Mouse (Mus musculus) granulocyte monocyte progenitor cell, adult 5-6 weeks (primary cell): ENCODE measurements around the gene Gpr35. TPM values are rescaled to one million over a fixed set of nuclear protein-coding genes. Genes with fewer than 3 reads are reported as not detected.

Source experiments
- ATAC-seq: replicated peaks from 2 replicates; pipeline ENCODE4 v1.8.0; 2016; ENCODE audit warnings: mild to moderate bottlenecking, moderate TSS enrichment, inconsistent platforms; ENCODE audit not compliant: poor library complexity, severe bottlenecking
- total RNA-seq, 2 experiments: library from RNA; stranded (forward) in 1 of 2; stranded (reverse) in 1 of 2; fragments of 200-712, 200-1000 nt in 1 of 2; fragments of >200 nt in 1 of 2; fragmentation: Nextera tagmentation in 1 of 2; gene quantifications; 2 replicates each; pipeline ENCODE4 v1.2.3; 2014 to 2017

Gene Gpr35
- total RNA-seq, 2 experiments from 2014 or later = 0.26 TPM; not detected in 1

DNA sequence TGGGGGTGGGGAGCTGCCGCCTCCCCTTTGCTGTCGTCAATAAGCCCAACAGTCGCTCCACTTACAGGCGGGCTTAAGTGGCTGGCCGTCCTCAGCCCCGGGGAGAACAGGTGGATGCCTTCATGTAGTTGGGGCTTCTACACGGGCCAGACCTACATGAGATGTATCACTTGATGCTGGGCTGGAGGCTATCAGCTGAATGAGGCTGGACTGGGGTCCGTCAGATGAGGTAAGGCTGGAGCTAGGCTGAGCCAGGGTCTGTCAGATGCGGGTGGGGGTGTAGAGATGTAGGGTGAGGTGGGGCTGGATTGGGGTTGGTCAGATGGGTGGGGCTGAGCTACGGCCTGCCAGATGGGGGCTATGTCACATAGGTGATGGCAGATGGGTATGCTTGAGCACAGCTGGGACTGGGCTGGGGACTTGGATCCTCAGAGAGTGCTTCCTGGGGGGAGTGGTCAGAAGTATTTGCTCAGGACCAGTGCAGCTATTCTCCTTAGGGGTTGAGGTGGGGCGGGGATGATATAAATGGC lies 28.5 kb downstream of the Gpr35 start:
- ATAC-seq = no peak

DNA sequence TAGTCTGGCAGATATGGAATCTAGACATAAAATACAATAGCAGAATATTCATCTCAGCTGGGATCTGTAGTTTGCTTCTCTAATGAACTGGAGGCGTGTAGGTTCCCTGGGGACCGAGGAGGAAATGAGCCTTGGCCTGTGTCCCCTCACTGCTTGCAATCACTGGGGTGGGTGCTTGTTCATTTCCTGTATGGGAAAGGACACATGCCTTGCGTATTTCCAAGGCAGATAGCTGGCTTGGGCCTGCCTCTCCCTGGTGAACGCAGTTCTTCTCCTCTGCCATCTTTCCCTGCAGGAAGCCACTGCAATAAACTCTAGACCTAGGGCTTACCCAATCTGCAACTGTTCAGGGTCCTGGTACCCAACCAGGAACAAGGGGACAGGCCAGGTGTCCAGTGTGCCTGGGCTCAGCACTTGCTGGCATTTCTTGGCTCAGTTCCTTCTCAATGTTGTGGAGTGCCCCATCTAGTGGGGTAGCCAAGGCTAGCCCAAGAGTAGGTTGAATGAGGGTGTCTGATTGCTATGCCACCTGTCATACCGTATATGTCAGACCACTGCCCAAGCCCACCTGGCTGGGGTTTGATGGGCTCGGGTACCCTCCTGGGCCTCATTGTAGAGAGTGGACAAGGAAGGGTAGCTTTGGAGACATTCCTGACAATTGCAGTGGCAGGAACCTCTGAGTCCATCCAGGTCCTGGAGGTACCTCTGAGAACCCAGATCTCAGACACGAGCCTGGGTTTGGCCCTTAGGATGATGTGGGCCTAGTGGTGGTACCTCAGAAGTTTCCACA lies 30.6 kb downstream of the Gpr35 start:
- ATAC-seq = peak; percentile 54

DNA sequence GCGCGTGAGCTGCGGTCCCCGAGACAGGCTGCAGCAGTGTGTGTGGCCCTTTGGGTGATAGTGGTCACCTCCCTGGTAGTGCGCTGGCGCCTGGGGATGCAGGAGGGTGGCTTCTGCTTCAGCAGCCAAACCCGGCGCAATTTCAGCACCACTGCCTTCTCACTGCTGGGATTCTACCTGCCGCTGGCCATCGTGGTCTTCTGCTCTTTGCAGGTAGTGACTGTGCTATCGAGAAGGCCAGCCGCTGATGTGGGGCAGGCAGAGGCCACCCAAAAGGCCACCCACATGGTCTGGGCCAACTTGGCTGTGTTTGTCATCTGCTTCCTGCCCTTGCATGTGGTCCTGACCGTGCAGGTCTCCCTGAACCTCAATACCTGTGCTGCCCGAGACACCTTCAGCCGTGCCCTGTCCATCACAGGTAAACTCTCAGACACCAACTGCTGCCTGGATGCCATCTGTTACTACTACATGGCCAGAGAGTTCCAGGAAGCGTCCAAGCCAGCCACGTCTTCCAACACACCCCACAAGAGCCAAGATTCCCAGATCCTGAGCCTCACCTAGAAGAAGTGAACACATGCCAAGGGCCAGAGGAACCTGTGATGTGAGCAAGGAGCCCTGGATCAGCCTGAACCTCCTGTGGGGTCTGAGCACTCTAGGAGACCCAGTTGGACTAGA lies 32.4 kb downstream of the Gpr35 start:
- no peak for ATAC-seq

DNA sequence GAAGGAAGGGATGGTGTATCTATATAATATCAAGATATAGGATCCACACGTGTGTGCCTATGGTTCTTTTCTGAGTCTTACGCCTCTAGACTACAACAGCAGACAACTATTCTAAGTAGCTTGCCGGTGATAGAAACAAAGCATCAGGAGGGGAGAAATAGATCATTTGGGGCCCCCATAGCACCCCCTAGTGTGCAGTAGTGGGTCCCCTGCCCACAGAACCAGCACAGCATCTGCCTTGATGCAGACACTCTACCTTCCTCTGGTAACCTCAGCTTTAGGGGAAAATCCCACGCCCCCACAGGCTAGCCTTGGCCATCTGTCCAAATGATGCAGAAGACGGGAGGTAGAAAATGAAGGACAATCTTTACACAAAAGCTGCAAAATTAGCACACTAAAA lies 34.3 kb downstream of the Gpr35 start:
- ATAC-seq = no peak

DNA sequence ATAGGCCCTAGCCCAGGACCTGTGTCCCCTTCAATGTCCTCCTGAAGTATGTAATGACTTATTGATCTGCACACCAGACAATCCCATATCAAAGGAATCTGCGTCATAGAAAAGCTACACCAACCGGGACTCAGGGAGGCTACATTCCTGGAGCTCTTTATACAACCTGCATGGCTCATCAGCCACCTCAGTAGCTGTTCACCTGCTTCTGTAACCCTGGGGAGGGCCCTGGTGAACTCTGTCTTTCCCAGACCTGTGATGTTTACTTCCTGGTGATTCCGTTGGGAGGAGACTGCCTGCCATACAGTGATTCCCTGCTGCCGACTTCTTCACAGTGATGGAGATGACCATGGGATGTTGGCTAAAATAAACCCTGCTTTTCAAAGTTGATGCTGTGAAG lies 38.2 kb downstream of the Gpr35 start:
- no peak for ATAC-seq

DNA sequence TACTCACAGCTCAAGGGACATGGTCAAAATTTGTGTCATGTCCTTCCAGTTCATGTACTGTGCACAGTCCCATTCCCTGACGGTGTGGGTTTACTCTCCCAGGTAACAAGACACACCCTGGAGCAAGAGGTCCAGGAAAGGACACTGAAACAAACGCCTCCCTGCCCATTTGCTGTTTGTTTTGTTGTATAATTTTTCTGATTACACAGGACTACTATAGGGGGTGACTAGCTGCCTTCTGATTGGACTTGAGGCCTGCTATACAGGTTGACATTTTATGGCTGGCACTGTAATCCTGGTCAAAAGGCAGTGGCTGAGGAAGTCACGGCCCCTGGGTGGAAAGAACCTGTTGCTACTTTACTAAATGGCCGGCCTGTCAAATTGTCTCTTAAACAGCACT lies 39.2 kb downstream of the Gpr35 start:
- ATAC-seq = no peak

DNA sequence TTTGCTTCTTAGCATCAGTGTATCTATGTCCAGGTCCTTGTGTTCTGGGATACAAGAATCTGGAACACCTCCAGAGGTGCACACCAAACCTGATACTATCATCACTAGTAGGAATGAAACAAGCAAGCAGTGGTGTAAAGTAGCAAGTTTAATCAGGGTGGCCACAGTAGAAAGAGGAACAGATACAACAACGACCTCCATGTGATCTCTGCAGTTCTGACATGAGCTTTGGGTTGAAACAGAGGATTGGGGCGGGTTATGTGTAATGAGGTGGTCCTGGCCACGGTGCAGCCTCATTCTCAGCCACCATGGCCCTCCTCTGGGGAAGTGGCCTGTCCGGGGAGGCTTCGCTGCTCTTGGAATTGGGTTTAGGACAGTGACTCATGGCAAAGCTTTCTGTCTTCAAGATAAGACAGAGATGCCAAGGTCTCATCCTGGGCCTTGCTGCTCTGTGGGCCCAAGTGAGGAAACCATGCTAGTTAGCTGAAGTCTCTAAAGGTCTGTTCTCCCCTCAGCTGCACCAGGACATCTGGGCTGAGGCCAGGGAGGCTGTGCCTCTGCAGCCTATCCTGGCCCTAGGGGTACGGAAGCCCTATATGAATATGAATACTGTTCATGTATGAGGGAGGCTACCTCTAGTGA lies 41.7 kb downstream of the Gpr35 start:
- peak; percentile 88 for ATAC-seq

DNA sequence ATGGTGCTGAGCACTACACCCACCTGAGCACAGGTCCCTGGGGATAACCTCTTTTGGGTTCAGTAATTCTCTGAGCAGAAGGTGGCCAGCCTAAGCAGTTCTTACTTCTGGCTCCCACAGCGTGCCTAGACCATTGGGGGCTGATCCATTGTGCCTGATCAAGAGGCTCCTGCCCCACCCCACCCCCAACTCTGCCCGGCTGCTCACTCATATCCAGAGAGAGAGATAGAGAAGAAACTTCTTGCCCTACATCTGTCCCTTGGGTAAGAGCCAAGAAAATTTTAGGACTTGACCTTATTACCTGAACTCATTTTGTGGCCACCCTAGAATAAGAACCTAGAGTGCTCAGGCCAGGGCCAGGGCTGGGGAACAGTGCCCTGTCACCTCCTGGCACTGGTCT lies 42.2 kb downstream of the Gpr35 start:
- ATAC-seq = no peak

DNA sequence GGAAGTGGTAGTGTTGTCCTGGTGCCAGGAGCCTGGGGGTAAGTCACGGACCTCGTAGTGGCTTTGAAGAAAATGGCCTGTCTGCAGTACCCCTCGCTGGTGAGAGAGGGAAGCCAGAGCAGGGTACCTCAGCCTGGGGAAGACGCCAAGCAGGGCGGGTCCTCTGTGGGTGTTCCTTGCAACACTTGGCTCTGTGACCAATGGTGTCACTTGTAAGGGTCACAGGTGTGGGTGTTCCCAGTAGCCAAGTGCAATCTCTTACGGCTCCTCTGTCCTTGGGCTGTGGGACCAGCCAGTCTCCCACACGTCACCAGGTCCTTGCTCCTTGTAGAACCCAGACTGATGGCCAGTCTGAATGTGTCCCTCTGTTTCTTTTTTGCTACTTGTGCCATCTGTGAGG lies 55.4 kb downstream of the Gpr35 start, which contains the start of gene Aqp12:
Aqp12 (plus strand) TSS at position 274 of the 400 bp plus-strand sequence.
- no peak for ATAC-seq

DNA sequence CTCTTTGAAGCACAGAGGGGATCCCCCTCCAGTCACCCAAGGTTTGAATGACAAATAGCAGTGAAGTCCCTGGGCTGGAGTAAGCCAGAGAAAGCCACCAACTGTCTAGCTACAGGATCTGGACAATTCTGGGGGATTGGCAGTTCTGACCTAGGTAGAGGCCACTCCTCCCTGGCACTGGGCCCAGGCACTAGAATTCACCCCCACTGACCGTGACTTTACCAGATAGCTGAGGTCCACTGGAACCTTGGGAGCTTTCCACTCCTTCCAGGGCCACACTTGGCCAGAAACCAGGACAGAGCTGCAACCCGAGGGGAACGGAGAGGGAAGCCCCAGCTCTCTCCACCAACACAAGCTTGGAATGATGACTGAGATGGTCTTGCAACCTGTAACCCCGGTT lies 58.5 kb downstream of the Gpr35 start:
- ATAC-seq = no peak

DNA sequence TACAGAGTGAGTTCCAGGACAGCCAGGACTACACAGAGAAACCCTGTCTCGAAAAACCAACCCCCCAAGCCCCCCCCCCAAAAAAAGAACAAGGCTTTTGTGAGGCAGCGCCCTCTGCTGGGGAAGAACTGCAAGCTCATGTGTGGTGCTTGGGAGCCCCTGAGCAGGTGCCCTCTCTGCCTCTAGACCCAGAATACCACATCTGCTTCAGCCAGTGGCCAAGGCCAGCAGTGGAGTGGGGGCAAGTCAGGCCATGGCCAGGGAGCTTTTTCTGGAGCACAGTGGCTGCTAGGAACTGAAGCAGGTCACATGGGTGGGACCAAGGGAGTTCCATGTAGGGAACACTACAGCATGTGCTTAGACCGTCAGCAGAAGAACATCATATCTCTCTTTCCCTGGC lies 60.1 kb downstream of the Gpr35 start:
- peak; percentile 46; the same call in 1 of the 2 replicates for ATAC-seq

DNA sequence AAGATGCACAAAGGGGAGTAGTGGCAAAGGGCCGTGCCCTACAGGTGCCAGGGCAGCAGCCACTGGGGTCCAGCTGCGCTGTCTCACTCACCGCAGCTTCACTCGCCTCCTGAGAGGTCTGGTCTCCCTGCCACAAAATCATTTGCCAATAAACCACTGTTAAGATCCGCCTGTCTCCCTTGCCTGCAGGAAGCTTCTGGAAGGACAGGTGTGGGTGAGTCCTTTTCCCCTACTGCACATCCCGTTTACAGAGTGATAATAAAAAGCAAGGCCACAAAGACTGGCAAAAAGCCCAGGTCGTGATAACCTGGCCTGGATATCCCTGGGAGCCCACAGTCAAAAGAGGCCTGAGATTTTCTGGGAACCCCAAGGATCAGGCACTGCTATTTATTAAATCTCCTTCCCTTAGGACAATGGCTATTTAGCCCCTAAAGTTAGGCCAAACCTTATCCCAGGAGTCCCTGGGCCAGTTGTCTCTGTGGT lies 61.5 kb downstream of the Gpr35 start:
- ATAC-seq = no peak

DNA sequence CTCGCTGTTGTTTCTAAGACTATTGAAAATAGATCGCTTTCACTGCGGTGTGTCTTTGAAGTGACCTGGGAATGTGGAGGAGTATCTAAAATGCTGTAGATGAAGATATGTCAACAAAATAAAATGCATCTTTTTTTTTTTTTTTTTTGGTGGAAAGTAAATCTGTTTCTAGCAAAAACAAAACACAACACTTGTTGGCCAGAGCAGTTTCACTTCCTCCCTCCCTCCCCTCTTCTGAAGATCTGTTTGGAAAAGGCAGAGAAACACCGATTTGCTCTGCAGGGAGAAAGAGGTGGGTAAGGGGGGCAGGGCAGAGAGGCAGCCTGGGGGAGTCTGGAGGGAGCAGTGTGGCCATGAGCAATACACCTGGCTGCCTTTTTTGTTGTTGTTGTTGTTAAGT lies 62.7 kb downstream of the Gpr35 start:
- 0 out of 2 replicates have a peak, but pooled peaks have one; percentile 26 for ATAC-seq

DNA sequence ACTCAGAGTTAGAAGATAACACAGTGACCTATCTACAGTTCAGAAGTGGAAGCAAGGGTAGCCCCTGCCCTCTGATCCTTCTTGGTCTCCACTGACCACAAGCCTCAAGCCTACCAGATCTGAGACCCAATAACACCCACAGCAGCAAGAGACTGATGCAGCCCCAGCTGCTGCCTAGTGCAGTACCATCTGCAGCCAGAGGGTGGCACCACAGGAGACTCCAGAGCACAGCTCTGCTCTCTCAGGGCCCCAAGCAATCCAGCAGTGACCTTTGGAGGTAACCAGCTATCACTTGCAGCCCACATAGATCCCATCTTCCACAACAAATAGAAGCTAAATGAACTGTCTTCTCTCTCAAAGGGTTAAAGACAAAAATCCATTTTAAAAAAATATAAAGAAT lies 63.8 kb downstream of the Gpr35 start:
- ATAC-seq = peak; percentile 76

DNA sequence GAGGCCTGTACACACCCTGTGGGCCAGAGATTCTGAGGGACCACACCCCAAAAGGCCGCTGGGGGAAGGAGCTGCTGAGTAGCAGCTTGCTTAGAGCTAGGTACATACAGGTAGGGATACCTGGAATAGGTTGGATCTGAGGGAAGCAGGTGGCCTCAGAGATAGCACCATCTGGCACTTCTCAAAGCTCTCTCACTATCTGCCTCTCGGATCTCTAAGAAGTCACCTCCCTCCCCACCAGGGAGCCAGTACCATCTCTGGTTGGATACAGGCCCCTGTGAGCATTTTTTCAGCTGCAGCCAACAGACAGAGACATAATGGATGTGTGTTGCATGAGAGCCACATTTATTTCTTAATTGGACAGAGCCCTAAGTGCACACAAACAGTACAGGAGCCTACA lies 64.5 kb downstream of the Gpr35 start:
- ATAC-seq = no peak

DNA sequence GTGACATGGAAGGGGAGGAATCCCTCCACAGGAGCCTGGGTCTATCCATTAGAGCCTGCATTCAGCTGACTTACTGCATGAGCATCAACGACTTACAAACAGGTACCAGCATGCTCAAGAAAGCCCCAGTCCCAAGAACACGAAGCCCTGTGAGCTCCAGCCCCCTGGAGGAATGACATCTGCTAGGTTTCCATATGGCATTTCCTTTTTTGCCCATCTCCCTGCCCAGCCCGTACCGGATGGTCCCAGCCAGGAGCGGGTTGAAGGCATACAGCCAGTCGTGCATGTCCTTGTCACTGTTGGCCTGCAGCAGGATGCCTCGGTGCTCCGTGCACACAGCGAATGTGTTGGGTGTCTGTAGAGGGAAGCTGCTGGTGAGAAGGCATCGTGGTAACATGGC lies 68.1 kb downstream of the Gpr35 start:
- ATAC-seq = no peak

DNA sequence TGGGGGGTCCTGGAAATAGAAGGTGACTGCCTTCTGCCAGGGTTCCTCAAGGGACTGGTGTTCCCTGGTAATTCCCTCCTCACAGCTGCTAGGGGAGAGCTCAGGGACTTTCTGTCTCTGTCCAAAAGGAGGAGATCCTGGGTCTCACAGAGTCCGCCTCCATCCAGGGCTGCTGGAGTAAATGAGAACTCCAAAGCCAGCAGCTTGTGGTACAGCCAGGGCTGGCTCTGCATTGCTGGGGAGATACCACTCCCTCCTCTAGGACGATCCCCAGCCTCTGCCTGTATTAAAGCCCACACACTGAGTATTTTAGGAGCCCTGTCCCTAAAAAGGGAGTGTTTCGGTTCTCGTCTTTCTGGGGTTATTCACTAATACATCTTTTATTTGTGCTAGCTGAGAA lies 69.9 kb downstream of the Gpr35 start:
- ATAC-seq = no peak

DNA sequence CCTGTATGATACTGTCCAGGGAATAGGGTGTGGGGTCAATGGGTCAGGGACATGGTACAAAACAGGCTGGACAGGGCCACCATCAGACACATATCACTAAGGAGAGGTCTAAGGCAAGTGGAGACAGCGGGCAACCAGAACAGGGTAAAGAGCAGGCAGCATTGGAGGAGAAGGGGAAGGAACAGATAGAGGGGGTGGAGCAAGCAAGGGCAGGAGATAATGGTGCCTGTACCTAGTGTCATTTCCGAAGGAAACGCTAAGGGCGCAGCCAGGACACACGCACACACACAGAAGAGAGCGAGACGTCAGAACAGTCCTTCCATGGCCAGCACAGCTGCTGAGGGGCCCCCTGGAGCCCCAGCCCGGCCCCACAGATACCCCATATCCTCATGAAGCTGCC lies 75.9 kb downstream of the Gpr35 start:
- ATAC-seq = no peak

DNA sequence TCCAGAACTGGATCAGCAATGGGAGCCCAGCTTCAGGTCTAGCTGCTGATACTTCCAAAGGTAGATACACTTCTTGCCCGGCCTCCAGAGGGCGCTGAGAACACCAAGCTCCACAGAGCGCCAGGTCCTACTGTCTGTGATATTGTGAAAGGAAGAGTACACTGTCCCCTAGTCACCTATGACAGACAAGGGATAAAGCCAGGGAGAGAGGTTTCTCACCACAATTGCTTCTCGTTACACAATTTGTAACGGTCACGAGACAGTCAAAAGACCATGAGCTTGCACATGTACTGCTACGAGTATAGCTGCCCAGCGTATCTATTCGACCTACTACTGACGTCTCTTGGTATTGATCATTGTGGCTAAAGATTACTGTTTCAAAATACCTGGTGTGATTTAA lies 78.7 kb downstream of the Gpr35 start:
- peak; percentile 85 for ATAC-seq

DNA sequence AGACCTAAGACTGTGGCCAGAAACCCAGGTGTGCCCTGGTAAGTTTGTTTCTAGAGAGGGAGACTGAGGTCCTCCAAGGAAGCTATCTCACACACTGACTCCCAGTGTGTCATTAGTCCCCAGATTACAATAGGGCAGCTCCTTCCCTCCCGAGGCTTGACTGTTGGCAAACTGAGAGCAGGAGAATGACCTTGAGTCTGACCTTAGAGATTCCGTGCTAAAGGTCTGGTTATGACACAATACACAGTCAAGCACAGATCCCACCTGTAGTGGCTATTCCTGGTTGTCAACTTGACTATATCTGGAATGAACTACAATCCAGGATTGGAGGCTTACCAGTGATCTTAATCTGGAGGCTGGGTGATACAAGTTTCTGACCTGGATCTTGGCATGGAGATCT lies 79.4 kb downstream of the Gpr35 start:
- ATAC-seq = no peak

DNA sequence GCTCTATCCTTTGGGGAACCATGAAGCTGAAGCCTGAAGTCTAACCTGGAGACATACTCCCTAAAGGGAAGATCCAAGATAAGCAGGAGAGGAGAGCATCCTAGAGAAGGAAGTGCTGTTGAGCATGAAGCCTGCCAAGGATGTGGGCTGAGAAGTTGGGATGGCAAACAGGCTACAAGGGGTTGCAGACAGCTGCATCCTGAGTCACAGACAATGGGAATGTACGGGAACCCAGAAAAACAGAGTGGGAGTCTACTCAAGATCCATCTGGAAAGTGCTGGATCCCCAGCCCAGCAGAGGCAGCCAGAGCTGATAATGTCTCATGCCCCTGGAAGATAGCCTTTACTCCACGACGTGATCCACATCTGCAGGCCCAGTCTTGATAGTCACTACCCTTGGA lies 80.5 kb downstream of the Gpr35 start:
- no peak for ATAC-seq
